Mouse (Mus musculus) bone marrow, adult 2 months (tissue): ENCODE measurements around the gene Tnxb.

Experiments
- CTCF ChIP-seq: fragments of 200-500 bp; IDR thresholded peaks from 2 replicates; pipeline ENCODE4 v1.5.1; 2011; ENCODE audit warnings: low read length, control low read depth; ENCODE audit not compliant: control insufficient read depth, insufficient read depth
- POLR2A ChIP-seq: fragments of 200-500 bp; IDR thresholded peaks from 2 replicates; pipeline ENCODE4 v1.6.1; 2011; ENCODE audit warnings: low read depth, mild to moderate bottlenecking, control low read depth, low read length, borderline replicate concordance; ENCODE audit not compliant: control insufficient read depth

DNA sequence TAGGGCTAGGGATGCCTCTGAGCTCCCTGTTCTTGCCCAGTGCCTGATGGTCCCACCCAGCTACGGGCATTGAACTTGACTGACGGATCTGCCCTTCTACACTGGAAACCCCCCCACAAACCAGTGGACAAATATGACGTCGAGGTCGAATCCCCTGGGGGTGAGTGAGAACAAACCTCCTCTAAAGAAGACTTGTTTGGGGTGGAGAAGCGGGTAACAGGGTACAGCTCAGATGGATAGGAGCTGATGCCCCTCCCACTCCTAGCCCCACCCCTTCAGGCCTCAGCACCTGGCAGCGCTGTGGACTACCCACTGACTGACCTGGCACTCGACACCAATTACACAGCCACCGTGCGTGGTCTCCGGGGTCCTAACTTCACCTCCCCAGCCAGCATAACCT, 47.1 kb downstream of the Tnxb start:
- TF ChIP-seq POLR2A (no peak), CTCF (no peak)
